Mouse (Mus musculus) stomach, embryonic 16.5 days (tissue): Measurements from ENCODE around the gene Gm14214. TPM values are rescaled to one million over a fixed set of nuclear protein-coding genes. Genes with fewer than 3 reads are reported as not detected.

Source experiments
- ATAC-seq: fragments of 200-750 bp; cut with Nextera tagmentation; 2 replicates; pipeline ENCODE4 v1.8.0; 2017; ENCODE audit warnings: moderate number of reproducible peaks, moderate TSS enrichment; ENCODE audit not compliant: insufficient read depth, low FRiP score
- H3K27ac ChIP-seq: fragments of 300-500 bp; sonication (generic); 2 replicates; pipeline ENCODE4 v1.5.1; 2014; ENCODE audit warnings: low read length
- H3K27me3 ChIP-seq: fragments of 300-500 bp; sonication (generic); 2 replicates; pipeline ENCODE4 v1.6.1; 2014; ENCODE audit warnings: low read length, control low read depth, mixed read lengths; ENCODE audit not compliant: control insufficient read depth, insufficient read depth
- H3K36me3 ChIP-seq: fragments of 300-500 bp; sonication (generic); 2 replicates; pipeline ENCODE4 v1.6.1; 2014; ENCODE audit warnings: low read length; ENCODE audit not compliant: control insufficient read depth, insufficient read depth
- H3K4me1 ChIP-seq: fragments of 300-500 bp; sonication (generic); 2 replicates; pipeline ENCODE4 v1.6.1; 2014; ENCODE audit warnings: low read length, control low read depth, mixed read lengths; ENCODE audit not compliant: control insufficient read depth, insufficient read depth
- H3K4me2 ChIP-seq: fragments of 300-500 bp; sonication (generic); 2 replicates; pipeline ENCODE4 v1.6.1; 2014; ENCODE audit warnings: low read depth, low read length, mixed read lengths
- H3K4me3 ChIP-seq: fragments of 300-500 bp; sonication (generic); replicated peaks from 2 replicates; pipeline ENCODE4 v1.5.1; 2014; ENCODE audit warnings: mild to moderate bottlenecking, low read length
- H3K9ac ChIP-seq: fragments of 300-500 bp; sonication (generic); 2 replicates; pipeline ENCODE4 v1.6.1; 2014; ENCODE audit warnings: low read length
- H3K9me3 ChIP-seq: fragments of 300-500 bp; sonication (generic); replicated peaks from 2 replicates; pipeline ENCODE4 v1.6.1; 2016; ENCODE audit warnings: low read length, control low read depth; ENCODE audit not compliant: control insufficient read depth
- WGBS: fragments of 180-500 bp; shearing (Covaris S2); extraction: QIAGEN DNeasy Blood & Tissue Kit; methylation state at CpG from one replicate; pipeline ENCODE4 v1.1.7; 2014; 5-methylcytosine and 5-hydroxymethylcytosine counted together
- polyA plus RNA-seq: library from polyadenylated mRNA; unstranded; fragments of >200 nt; fragmentation: Nextera tagmentation; extraction: Ambion mirVana; gene quantifications from 2 replicates; pipeline ENCODE4 v1.2.1, GENCODE M21; 2015

The Gm14214 gene
- polyA plus RNA-seq, 1 experiment from 2014 or later = not detected

DNA sequence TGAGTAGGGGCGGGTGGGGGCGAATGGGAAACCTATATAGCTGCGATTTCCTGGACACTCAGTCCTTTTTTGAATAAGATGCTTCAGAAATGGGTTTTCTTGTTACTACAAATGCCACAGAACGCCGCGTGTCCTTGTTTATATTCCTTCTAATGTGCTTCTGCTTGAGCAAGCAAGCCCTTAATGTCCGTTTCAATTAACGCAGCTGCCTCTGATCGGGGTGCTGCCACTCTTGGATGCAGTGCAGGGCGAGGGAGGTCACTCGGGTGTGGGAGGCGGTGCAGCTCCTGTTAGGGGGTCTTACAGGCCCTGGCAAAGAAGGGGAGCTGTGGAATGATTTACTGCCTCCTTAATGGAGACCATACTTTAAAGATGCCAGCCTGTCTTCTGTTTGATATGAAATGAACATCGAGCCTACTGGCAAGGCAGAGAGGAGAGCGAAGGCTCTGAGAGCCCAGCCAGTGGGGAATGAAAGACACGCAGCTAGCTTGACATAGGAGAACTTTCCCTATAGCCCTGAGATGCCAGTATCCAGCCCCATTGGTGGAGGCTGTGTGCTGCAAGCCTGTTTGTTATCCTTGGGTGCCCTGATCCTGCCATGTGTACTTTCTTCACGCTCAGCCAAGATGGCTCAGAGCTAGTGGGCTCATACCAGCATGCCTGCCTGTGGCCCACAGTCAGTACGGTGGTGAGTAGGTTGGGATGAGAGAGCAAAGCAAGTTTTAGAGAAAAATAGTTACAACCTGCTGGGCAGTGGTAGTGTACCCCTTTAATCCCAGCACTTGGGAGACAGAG lies 13.2 kb upstream of the Gm14214 start:
- Histone ChIP-seq H3K27ac (no peak overlapping the region), H3K4me1 (peaks cover 3% of the 10 kb centered on the region; the same call in 1 of the 2 replicates), H3K36me3 (no peaks in the 10 kb centered on the region), H3K4me2 (no peak overlapping the region), H3K27me3 (no peaks in the 10 kb centered on the region; the same call in 1 of the 2 replicates), H3K9me3 (no peaks in the 10 kb centered on the region), H3K9ac (no peak overlapping the region), H3K4me3 (no peak overlapping the region)
- no peak for ATAC-seq
- WGBS = 58% methylated on average over 17 of the region's 17 CpGs

DNA sequence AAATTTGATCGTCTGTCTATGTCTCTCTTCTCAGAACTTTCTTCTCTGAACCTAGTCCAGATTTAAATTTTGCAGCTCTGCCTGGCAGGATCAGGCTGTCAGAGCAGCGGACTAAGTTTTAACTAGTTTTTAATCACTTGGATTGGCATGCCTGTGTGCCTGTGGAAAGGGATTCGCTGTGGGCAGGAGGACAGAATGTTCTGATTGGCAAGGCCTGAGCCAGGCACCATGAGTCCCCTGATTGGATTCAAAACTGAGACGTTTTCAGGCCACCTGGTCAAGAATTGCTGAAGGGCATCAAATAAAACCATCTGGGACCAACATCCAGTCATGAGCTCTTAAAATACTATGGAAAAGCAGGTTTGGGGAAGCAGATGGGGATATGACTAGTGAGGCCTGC lies 12.5 kb upstream of the Gm14214 start:
- Histone ChIP-seq H3K9ac (no peak overlapping the region), H3K27ac (no peak overlapping the region), H3K4me2 (no peak overlapping the region), H3K36me3 (no peaks in the 10 kb centered on the region), H3K27me3 (no peaks in the 10 kb centered on the region; the same call in 1 of the 2 replicates), H3K4me1 (peaks cover 3% of the 10 kb centered on the region; the same call in 1 of the 2 replicates), H3K9me3 (no peaks in the 10 kb centered on the region), H3K4me3 (no peak overlapping the region)
- ATAC-seq = no peak
- WGBS = 71% methylated on average over 4 of the region's 4 CpGs

DNA sequence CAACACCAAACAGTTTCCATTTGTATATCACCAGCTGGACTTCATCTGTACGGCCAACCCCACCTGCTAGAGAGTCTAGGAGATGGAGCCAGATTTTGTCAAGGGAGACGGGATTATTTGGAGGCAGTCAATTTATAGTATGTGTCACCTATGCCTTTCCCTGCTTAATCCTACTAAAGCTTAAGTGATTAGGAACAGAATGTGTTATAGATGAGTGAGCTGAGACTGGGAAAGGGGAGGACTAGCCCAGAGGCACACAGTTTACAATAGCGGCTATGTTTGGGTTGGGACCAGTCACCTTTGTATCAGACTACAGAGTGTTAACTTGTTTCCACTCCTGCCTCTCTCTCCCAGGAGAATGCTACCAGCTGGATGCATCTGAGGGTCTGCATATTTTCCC lies 9.8 kb upstream of the Gm14214 start:
- Histone ChIP-seq H3K36me3 (no peaks in the 10 kb centered on the region), H3K27ac (no peak overlapping the region), H3K4me2 (no peak overlapping the region), H3K9me3 (no peaks in the 10 kb centered on the region), H3K9ac (no peak overlapping the region), H3K4me3 (no peak overlapping the region), H3K4me1 (no peaks in the 10 kb centered on the region), H3K27me3 (no peaks in the 10 kb centered on the region; the same call in 1 of the 2 replicates)
- WGBS = 32% methylated on average over 3 of the region's 3 CpGs
- peak; percentile 53; the same call in 1 of the 2 replicates for ATAC-seq

DNA sequence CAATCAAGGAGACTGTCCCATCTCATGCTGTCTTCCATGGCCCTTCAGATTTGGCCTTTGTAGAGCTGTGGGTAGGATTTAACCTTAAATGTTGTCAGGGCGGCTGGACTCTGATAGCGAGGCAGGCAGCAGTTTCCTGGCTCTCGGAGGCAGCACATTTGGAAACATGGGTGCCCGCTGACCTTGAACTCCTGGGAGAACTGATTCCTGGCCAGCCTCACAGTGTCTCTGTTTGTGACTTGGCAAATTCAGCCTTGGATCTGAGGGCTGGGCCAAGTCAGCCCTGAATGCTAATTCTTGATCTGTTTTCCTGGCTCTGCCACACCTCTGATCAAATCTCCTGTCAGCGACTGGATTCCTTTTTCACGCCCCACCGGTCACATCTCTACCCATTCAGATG lies 6.7 kb upstream of the Gm14214 start:
- no peaks in the 10 kb centered on the region for H3K4me1 ChIP-seq
- no peak overlapping the region for H3K9ac ChIP-seq
- 67% methylated on average over 7 of the region's 7 CpGs for WGBS
- H3K36me3 ChIP-seq = no peaks in the 10 kb centered on the region
- H3K9me3 ChIP-seq = no peaks in the 10 kb centered on the region
- no peak overlapping the region for H3K4me2 ChIP-seq
- no peak overlapping the region for H3K27ac ChIP-seq
- no peaks in the 10 kb centered on the region for H3K27me3 ChIP-seq
- ATAC-seq = no peak
- no peak overlapping the region for H3K4me3 ChIP-seq

DNA sequence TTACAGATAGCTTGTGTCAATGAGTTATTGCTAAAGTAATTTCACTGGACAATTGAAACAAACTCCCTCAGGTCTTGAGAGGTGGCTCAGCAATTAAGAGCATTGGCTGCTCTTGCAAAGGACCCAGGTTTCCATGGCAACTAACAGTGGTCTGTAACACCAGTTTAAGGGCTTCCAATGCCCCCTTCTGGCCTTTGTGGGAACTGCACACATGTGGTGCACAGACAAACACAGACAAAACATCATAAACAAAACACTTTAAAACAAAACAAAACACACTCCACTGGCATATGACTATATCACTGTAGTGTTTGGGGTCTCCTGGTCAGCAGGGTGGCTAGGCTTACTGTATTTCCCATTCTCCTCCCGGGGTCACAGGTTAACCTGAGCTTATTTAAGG lies 4.2 kb upstream of the Gm14214 start:
- 80% methylated on average over 1 of the region's 1 CpGs for WGBS
- ATAC-seq = no peak
- H3K4me2 ChIP-seq = no peak overlapping the region
- no peaks in the 10 kb centered on the region for H3K9me3 ChIP-seq
- no peaks in the 10 kb centered on the region for H3K27me3 ChIP-seq
- H3K36me3 ChIP-seq = no peaks in the 10 kb centered on the region
- H3K4me3 ChIP-seq = no peak overlapping the region
- H3K27ac ChIP-seq = no peak overlapping the region
- no peaks in the 10 kb centered on the region for H3K4me1 ChIP-seq
- no peak overlapping the region for H3K9ac ChIP-seq

DNA sequence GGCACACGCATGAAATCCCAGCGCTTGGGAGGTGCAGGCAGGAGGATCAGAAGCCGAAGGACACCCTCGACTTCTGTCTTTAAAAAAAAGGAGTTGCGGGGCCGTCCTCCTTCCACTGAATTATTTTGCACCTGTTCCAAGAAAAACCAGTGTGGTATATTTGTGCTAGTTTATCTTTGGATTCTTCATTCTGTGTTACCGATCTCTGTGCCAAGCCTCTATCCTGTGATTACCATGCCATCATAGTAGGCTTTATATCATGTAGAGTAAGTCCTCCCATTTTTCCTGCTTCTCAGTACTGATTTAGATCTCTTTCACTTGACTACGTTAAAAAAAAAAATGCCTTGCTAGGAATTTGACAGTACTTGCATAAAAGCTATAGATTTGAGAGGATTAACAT lies 1.8 kb upstream of the Gm14214 start:
- WGBS = 73% methylated on average over 8 of the region's 8 CpGs
- Histone ChIP-seq H3K36me3 (no peaks in the 10 kb centered on the region), H3K4me2 (no peak overlapping the region), H3K9me3 (no peaks in the 10 kb centered on the region), H3K4me1 (no peaks in the 10 kb centered on the region), H3K27ac (no peak overlapping the region), H3K4me3 (no peak overlapping the region), H3K27me3 (no peaks in the 10 kb centered on the region), H3K9ac (no peak overlapping the region)
- no peak for ATAC-seq

DNA sequence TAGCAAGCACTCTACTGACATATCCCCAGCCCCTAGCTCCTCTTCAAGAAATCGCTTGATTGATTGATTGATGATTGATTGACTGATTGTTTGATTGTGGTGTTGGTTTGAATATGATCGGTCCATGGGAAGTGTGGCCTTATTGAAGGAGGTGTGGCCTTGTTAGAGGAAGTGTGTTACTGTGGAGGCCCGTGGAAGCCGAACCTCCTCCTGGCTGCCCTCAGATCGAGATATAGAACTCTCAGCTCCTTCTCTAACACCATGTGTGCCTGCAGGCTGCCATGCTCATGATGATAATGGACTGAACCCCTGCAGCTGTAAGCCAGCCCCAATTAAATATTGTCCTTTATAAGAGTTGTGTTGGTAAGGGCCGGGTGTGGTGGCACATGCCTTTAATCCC lies 2.8 kb downstream of the Gm14214 start:
- Histone ChIP-seq H3K27me3 (no peaks in the 10 kb centered on the region), H3K9me3 (no peaks in the 10 kb centered on the region)
- no peak for ATAC-seq

DNA sequence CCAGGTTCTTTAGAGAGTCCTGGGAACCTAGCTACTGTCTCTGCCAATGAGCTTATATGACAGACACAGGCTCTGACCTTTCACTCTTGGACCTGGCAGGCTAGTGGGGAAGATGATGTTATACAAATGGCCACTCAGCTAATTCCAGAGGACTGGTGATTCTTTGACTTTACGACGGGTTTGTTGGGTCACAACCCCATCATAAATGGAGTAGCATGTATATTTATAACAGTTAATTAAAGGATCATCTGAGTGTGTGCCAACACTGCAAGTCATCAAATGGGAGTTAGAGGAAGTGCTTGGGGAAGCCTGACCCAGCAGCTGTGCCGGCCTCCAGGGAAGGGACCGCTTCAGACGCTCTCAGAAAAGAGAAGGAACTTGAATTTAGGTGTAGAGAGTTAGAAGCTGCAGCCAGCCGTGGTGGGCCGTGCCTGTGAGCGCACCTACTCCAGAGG lies 4.2 kb downstream of the Gm14214 start:
- H3K27ac ChIP-seq = no peak overlapping the region
- H3K9me3 ChIP-seq = no peaks in the 10 kb centered on the region

More for the DNA sequence above, 2.8 kb downstream of the Gm14214 start:
- H3K4me1 ChIP-seq = peaks cover 18% of the 10 kb centered on the region
- no peaks in the 10 kb centered on the region for H3K36me3 ChIP-seq
- no peak overlapping the region for H3K4me3 ChIP-seq
- H3K4me2 ChIP-seq = no peak overlapping the region
- H3K27ac ChIP-seq = no peak overlapping the region
- no peak overlapping the region for H3K9ac ChIP-seq
- WGBS = 91% methylated on average over 6 of the region's 6 CpGs

DNA sequence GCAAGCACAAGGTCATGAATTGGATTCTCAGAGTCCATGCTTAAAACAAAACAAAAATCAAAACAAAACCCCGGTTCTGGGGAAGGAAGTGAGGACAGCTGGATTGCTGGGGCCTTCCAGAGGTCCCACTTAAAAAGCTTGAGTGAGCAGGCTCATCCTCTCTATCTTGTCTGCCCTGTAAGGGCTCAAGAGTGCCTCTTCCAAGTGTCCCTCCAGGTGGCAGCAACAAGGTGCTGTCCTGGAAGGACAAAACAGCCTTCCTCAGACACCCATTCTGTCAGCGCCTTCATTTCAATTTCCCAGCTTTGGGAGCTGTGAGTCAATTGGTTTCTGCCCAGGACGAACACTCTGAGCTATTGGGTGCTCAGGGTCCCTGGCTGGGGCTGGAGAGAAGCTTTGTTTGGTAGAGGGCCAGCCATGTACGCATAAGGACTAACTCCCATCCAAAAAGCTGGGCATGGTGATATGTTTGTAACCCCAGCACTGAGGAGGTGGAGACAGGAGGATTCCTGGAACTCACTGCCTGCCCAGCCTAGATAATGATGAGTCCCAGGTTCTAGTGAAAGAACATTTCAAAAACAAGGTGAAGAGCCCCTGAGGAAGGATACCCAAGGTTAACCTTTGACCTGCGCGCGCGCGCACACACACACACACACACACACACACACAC lies 4.9 kb downstream of the Gm14214 start:
- Histone ChIP-seq H3K4me1 (peaks cover 18% of the 10 kb centered on the region), H3K27ac (0 out of 2 replicates have a peak overlapping the region, but pooled peaks have one; percentile 7), H3K36me3 (no peaks in the 10 kb centered on the region), H3K9me3 (no peaks in the 10 kb centered on the region), H3K4me2 (no peak overlapping the region), H3K9ac (no peak overlapping the region), H3K27me3 (no peaks in the 10 kb centered on the region), H3K4me3 (no peak overlapping the region)
- 76% methylated on average over 9 of the region's 9 CpGs for WGBS
- ATAC-seq = peak; percentile 45; the same call in 1 of the 2 replicates

More for the DNA sequence above, 4.2 kb downstream of the Gm14214 start:
- Histone ChIP-seq H3K36me3 (no peaks in the 10 kb centered on the region), H3K4me2 (no peak overlapping the region), H3K27me3 (no peaks in the 10 kb centered on the region), H3K9ac (no peak overlapping the region), H3K4me3 (no peak overlapping the region), H3K4me1 (peaks cover 18% of the 10 kb centered on the region)
- ATAC-seq = no peak
- 51% methylated on average over 8 of the region's 8 CpGs for WGBS
